ENCODE assay signal across 8 mouse cellular contexts in the genomic region with DNA sequence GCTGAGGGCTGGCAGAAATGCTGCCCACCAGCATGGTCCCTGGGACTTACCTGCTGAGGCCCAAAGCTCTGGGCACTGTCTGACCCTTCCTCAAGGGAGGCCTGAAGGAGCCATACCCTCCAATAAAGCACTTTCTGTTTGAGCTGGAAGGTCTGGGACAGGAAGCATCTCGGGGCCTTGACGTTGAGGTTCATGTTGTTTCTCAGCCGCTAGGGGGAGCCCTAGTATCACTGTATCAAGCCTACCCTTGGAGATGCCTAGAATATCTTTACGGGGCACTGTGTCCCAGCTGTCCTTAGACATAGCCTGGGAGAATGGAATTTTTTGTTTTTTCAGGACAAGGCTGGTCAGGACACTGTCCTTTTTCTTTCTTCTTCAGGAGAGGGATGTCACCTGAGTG. TPM values are rescaled to one million over a fixed set of nuclear protein-coding genes. Genes with fewer than 3 reads are reported as not detected.
DNase-seq lines count a peak whose midpoint lies in the region; ATAC-seq lines count a peak whose summit lies in the region.

No protein-coding gene starts in this region.

- no peaks in the 10 kb centered on the region; the same call in 1 of the 2 replicates for H3K27me3 ChIP-seq in heart, embryonic 11.5 days (ENCODE audit: control insufficient read depth, insufficient read depth, low read length)
- no peaks in the 10 kb centered on the region for H3K27me3 ChIP-seq in forebrain, embryonic 16.5 days (replicated peaks; ENCODE audit: control insufficient read depth, insufficient read depth, low read length)
- H3K27me3 ChIP-seq in hindbrain, embryonic 14.5 days (ENCODE audit: control insufficient read depth, insufficient read depth, low read length) = no peaks in the 10 kb centered on the region

- H3K4me3 ChIP-seq in heart, embryonic 11.5 days (ENCODE audit: low read depth, low read length) = no peak overlapping the region
- no peak overlapping the region for H3K4me3 ChIP-seq in forebrain, embryonic 16.5 days (replicated peaks; ENCODE audit: low read length)
- H3K4me3 ChIP-seq in hindbrain, embryonic 14.5 days (replicated peaks; ENCODE audit: low read length) = no peak overlapping the region

- no peak overlapping the region for H3K9ac ChIP-seq in heart, embryonic 11.5 days (ENCODE audit: low read depth, low read length)
- no peak overlapping the region for H3K9ac ChIP-seq in forebrain, embryonic 16.5 days (replicated peaks; ENCODE audit: low read depth, low read length)
- no peak overlapping the region for H3K9ac ChIP-seq in hindbrain, embryonic 14.5 days

- H3K36me3 ChIP-seq in heart, embryonic 11.5 days (ENCODE audit: control insufficient read depth, insufficient read depth, low read length) = peaks cover 14% of the 10 kb centered on the region
- H3K36me3 ChIP-seq in forebrain, embryonic 16.5 days (ENCODE audit: control insufficient read depth, insufficient read depth) = peaks cover 8% of the 10 kb centered on the region; the same call in 1 of the 2 replicates
- H3K36me3 ChIP-seq in hindbrain, embryonic 14.5 days (replicated peaks; ENCODE audit: control insufficient read depth, insufficient read depth) = peaks cover 43% of the 10 kb centered on the region

- H3K27ac ChIP-seq in heart, embryonic 11.5 days (ENCODE audit: low read depth, low read length) = no peak overlapping the region
- no peak overlapping the region for H3K27ac ChIP-seq in forebrain, embryonic 16.5 days (ENCODE audit: low read length)
- H3K27ac ChIP-seq in hindbrain, embryonic 14.5 days = no peak overlapping the region

- no peaks in the 10 kb centered on the region; the same call in 1 of the 2 replicates for H3K4me1 ChIP-seq in heart, embryonic 11.5 days (ENCODE audit: control insufficient read depth, insufficient read depth, low read length)
- H3K4me1 ChIP-seq in forebrain, embryonic 16.5 days (replicated peaks; ENCODE audit: control insufficient read depth, insufficient read depth, low read length) = no peaks in the 10 kb centered on the region
- no peaks in the 10 kb centered on the region for H3K4me1 ChIP-seq in hindbrain, embryonic 14.5 days (replicated peaks; ENCODE audit: control insufficient read depth, insufficient read depth, low read length)

- ATAC-seq in heart, embryonic 11.5 days (replicated peaks; ENCODE audit: insufficient number of reproducible peaks, low FRiP score, low TSS enrichment) = no peak; the same call in 1 of the 2 replicates
- peak; percentile 81 for ATAC-seq in forebrain, embryonic 16.5 days
- peak; percentile 67 for ATAC-seq in hindbrain, embryonic 14.5 days (ENCODE audit: low FRiP score)
- peak; percentile 95 for ATAC-seq in megakaryocyte progenitor cell, adult 5-6 weeks (replicated peaks; ENCODE audit: poor library complexity)

- DNase-seq in heart, adult 18-20 months = peak; percentile 80 to 87
- peak; percentile 73 to 86 for DNase-seq in cerebellum, adult 18-20 months
- DNase-seq in hindbrain, embryonic 14.5 days (ENCODE audit: low spot score) = peak; percentile 87
- peak; percentile 67 to 79 for DNase-seq in left cerebral cortex, postnatal 10 days (ENCODE audit: extremely low spot score in 1 of 2, low spot score in 2 of 2)
- DNase-seq in right cerebral cortex, postnatal 25 days = peak; percentile 69

- WGBS in heart, embryonic 11.5 days (ENCODE audit: insufficient replicate concordance) = 2% methylated on average over 4 of the region's 4 CpGs
- WGBS in forebrain, embryonic 16.5 days = 0% methylated on average over 4 of the region's 4 CpGs
- WGBS in hindbrain, embryonic 14.5 days = 2% methylated on average over 4 of the region's 4 CpGs

- intact Hi-C loops in left cerebral cortex, postnatal 10 days (cut with DNase I) = no loop called here

- no peak overlapping the region for H3K4me2 ChIP-seq in heart, embryonic 11.5 days
- no peak overlapping the region for H3K4me2 ChIP-seq in forebrain, embryonic 16.5 days (ENCODE audit: low read length)
- no peak overlapping the region for H3K4me2 ChIP-seq in hindbrain, embryonic 14.5 days (replicated peaks)

- no peaks in the 10 kb centered on the region for H3K9me3 ChIP-seq in heart, embryonic 11.5 days (replicated peaks; ENCODE audit: control insufficient read depth, low read length)
- H3K9me3 ChIP-seq in forebrain, embryonic 16.5 days (ENCODE audit: control insufficient read depth, low read length) = no peaks in the 10 kb centered on the region
- no peaks in the 10 kb centered on the region for H3K9me3 ChIP-seq in hindbrain, embryonic 14.5 days (ENCODE audit: control insufficient read depth, low read length)

RNA-seq across cellular contexts. Expression of a gene that starts 6.3 kb away (rescaled TPM):
- total RNA-seq in heart, adult 18-20 months (2021) = 1 to 10 TPM; 8.8 to 9.8 TPM
- polyA plus RNA-seq in heart, embryonic 11.5 days (2014; fragmentation: Nextera tagmentation; extraction: Ambion mirVana) = 17.1 and 17.2 TPM in 2 replicates
- polyA plus RNA-seq in forebrain, embryonic 16.5 days (2015; fragmentation: Nextera tagmentation; extraction: Ambion mirVana) = 33.7 and 36.0 TPM in 2 replicates
- 46.9 and 48.1 TPM in 2 replicates for polyA plus RNA-seq in hindbrain, embryonic 14.5 days (2014; fragmentation: Nextera tagmentation; extraction: Ambion mirVana)
- total RNA-seq in left cerebral cortex, postnatal 10 days (2021) = 10 to 100 TPM; 31.9 to 37.4 TPM
- 6.0 and 6.4 TPM in 2 replicates for total RNA-seq in megakaryocyte progenitor cell, adult 5-6 weeks (2015)
- 5.9 and 11.2 TPM in 2 replicates for total RNA-seq in megakaryocyte progenitor cell, adult 5-6 weeks (2017)

RNA-seq across cellular contexts. Expression of a gene that starts 14.3 kb away (rescaled TPM):
- 1 to 10 TPM in 1 of 2 experiments, under 1 TPM in 1; 0.99 to 1.5 TPM for total RNA-seq in heart, adult 18-20 months (2021)
- 0.07 and 0.13 TPM in 2 replicates for polyA plus RNA-seq in heart, embryonic 11.5 days (2014; fragmentation: Nextera tagmentation; extraction: Ambion mirVana)
- 3.0 and 5.0 TPM in 2 replicates for polyA plus RNA-seq in forebrain, embryonic 16.5 days (2015; fragmentation: Nextera tagmentation; extraction: Ambion mirVana)
- 6.3 and 6.4 TPM in 2 replicates for polyA plus RNA-seq in hindbrain, embryonic 14.5 days (2014; fragmentation: Nextera tagmentation; extraction: Ambion mirVana)
- 10 to 100 TPM; 27.4 to 29.6 TPM for total RNA-seq in left cerebral cortex, postnatal 10 days (2021)
- total RNA-seq in megakaryocyte progenitor cell, adult 5-6 weeks (2015) = 2.7 and 5.1 TPM in 2 replicates
- total RNA-seq in megakaryocyte progenitor cell, adult 5-6 weeks (2017) = 1.4 and 2.9 TPM in 2 replicates

RNA-seq across cellular contexts. Expression of a gene that starts 25.2 kb away (rescaled TPM):
- total RNA-seq in heart, adult 18-20 months (2021) = 100 to 1,000 TPM; 114 to 120 TPM
- 168 and 194 TPM in 2 replicates for polyA plus RNA-seq in heart, embryonic 11.5 days (2014; fragmentation: Nextera tagmentation; extraction: Ambion mirVana)
- 109 and 117 TPM in 2 replicates for polyA plus RNA-seq in forebrain, embryonic 16.5 days (2015; fragmentation: Nextera tagmentation; extraction: Ambion mirVana)
- polyA plus RNA-seq in hindbrain, embryonic 14.5 days (2014; fragmentation: Nextera tagmentation; extraction: Ambion mirVana) = 93.5 and 98.2 TPM in 2 replicates
- 10 to 100 TPM; 82.7 to 90.8 TPM for total RNA-seq in left cerebral cortex, postnatal 10 days (2021)
- 13.7 and 15.5 TPM in 2 replicates for total RNA-seq in megakaryocyte progenitor cell, adult 5-6 weeks (2015)
- 36.1 and 44.2 TPM in 2 replicates for total RNA-seq in megakaryocyte progenitor cell, adult 5-6 weeks (2017)

RNA-seq across cellular contexts. Expression of a gene that starts 57.1 kb away (rescaled TPM):
- not detected for total RNA-seq in heart, adult 18-20 months (2021)
- polyA plus RNA-seq in heart, embryonic 11.5 days (2014; fragmentation: Nextera tagmentation; extraction: Ambion mirVana) = 0.34 TPM in 1 of 2 replicates, not detected in the other
- polyA plus RNA-seq in forebrain, embryonic 16.5 days (2015; fragmentation: Nextera tagmentation; extraction: Ambion mirVana) = not detected in 2 replicates
- not detected in 2 replicates for polyA plus RNA-seq in hindbrain, embryonic 14.5 days (2014; fragmentation: Nextera tagmentation; extraction: Ambion mirVana)
- total RNA-seq in left cerebral cortex, postnatal 10 days (2021) = under 1 TPM in 1 of 2 experiments, not detected in 1; 0.81 TPM
- total RNA-seq in megakaryocyte progenitor cell, adult 5-6 weeks (2015) = 1.5 and 4.4 TPM in 2 replicates
- 1.3 and 3.2 TPM in 2 replicates for total RNA-seq in megakaryocyte progenitor cell, adult 5-6 weeks (2017)

RNA-seq across cellular contexts. Expression of a gene that starts 58.8 kb away (rescaled TPM):
- not detected for total RNA-seq in heart, adult 18-20 months (2021)
- 0.16 and 0.49 TPM in 2 replicates for polyA plus RNA-seq in heart, embryonic 11.5 days (2014; fragmentation: Nextera tagmentation; extraction: Ambion mirVana)
- 0.34 TPM in 1 of 2 replicates, not detected in the other for polyA plus RNA-seq in forebrain, embryonic 16.5 days (2015; fragmentation: Nextera tagmentation; extraction: Ambion mirVana)
- 0.09 and 0.15 TPM in 2 replicates for polyA plus RNA-seq in hindbrain, embryonic 14.5 days (2014; fragmentation: Nextera tagmentation; extraction: Ambion mirVana)
- under 1 TPM in 1 of 2 experiments, not detected in 1; 0.28 TPM for total RNA-seq in left cerebral cortex, postnatal 10 days (2021)
- not detected in 2 replicates for total RNA-seq in megakaryocyte progenitor cell, adult 5-6 weeks (2015)
- not detected in 2 replicates for total RNA-seq in megakaryocyte progenitor cell, adult 5-6 weeks (2017)

Comparison
In these comparisons a context has a peak if more than half of its experiments do, and no peak if none do; other contexts are left out.
1. RNA of a gene that starts 14.3 kb away (total RNA-seq): 27.4 to 29.6 TPM in left cerebral cortex, postnatal 10 days; 1.4 to 5.1 TPM in megakaryocyte progenitor cell, adult 5-6 weeks and 0.99 to 1.5 TPM in heart, adult 18-20 months; every median in the first group is over 4 times any median in the second.
2. Peak in every context shown above with its lines, with median percentiles within 50 percentile points of each other: DNase-seq.